Mouse (Mus musculus): ENCODE measurements at regions not wholly inside any gene's neighbourhood (a gene's known extent, or its start where the extent isn't known, plus 50 kb on each side); places are given as distances from the start of the nearest gene placed in this dataset.
"Not testable (repeated sequence)": the region's sequence is repeated elsewhere in the genome, so short reads cannot be mapped to it uniquely, and the experiment has no call there.

DNA sequence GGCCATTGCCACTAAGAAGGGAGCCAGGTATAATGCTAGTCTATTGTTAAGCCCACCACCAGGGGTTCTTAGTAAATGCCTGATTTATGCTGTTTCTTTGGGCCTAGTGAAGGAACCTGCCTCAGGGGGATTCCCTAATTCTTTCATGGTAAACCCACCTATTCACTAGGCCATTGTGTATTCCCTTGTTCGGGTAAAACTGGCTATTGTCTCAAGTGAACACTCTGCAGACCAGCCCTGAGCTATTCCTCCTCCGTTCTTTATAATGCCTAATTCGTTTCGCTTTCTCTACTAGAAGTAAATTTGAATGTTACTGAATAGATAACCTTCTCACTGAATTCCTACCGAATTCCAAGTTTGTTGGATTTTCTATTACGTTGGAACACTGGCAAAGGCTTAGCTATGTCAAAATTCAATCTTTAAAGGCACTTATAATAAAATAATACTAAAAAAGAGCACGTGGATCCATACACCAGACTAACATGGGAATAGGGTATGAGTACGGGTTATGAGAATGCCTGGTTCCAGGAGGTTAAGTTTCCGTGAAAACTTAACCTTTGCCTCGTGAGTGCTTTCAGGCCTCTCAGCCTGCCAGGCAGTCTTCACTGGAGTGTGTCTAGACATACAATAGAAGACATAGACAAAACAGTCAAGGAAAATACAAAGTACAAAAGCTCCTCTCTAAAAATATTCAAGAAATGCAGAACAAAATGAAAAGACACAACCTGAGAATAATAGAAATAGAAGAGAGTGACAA is 536.8 kb upstream of the Cntn5 start:
- not testable (repeated sequence) for ATAC-seq (replicated peaks; ENCODE audit: insufficient number of reproducible peaks, low FRiP score, low TSS enrichment, low read depth); H3K27me3 ChIP-seq (ENCODE audit: control insufficient read depth, insufficient read depth, low read length); H3K4me3 ChIP-seq (ENCODE audit: low read depth, low read length); DNase-seq (ENCODE audit: low spot score); H3K36me3 ChIP-seq (replicated peaks; ENCODE audit: control insufficient read depth, insufficient read depth, low read depth, low read length); H3K27ac ChIP-seq (replicated peaks; ENCODE audit: low read depth, low read length); H3K9ac ChIP-seq (replicated peaks; ENCODE audit: low read length); H3K9me3 ChIP-seq (replicated peaks; ENCODE audit: control insufficient read depth, low read length); H3K4me2 ChIP-seq (ENCODE audit: low read depth, low read length); H3K4me1 ChIP-seq (ENCODE audit: control insufficient read depth, insufficient read depth, low read length)
- 49% methylated on average over 10 of the region's 10 CpGs for WGBS

DNA sequence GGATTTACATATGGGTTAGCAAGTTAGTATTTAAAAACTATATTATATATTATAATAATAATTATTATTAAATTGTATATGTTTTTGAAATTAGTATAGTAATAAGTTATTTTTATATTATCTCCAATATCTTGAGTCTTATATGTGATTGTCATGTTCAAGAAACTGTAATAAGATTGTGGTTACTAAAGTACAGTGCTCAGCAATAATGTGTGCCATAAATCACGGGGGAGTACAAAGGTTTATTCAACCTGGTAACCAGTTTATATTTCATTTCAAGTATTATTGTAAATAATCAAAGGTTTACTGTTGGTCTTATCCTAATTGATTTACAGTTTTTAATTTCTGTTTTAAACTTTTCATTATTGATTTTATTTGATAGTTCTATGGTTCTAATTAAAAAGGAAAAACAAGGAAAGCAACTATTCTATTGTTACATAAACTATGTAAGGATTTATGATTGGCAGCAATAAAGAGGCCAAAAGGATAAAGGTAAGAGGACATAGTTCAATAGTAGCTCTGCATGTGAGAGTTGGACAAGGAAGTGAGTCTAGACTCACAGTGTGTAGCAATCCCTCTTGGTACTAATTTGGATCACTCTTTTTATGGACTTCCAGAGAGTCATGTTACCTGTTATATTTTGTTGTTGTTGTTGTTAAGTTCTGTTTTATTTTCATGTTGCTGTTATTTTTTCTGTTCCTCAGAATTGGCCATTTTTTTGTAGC is 532.0 kb upstream of the Cntn5 start:
- ATAC-seq (replicated peaks; ENCODE audit: insufficient number of reproducible peaks, low FRiP score, low TSS enrichment, low read depth) (no peak), DNase-seq (ENCODE audit: low spot score) (no peak)
- WGBS: 83% methylated on average over 1 of the region's 1 CpGs
- no peak overlapping the region for H3K9ac ChIP-seq (replicated peaks; ENCODE audit: low read length)
- H3K9me3 ChIP-seq (replicated peaks; ENCODE audit: control insufficient read depth, low read length): no peaks in the 10 kb centered on the region
- no peak overlapping the region for H3K4me2 ChIP-seq (ENCODE audit: low read depth, low read length)
- no peaks in the 10 kb centered on the region for H3K4me1 ChIP-seq (ENCODE audit: control insufficient read depth, insufficient read depth, low read length)
- no peak overlapping the region for H3K4me3 ChIP-seq (ENCODE audit: low read depth, low read length)
- no peaks in the 10 kb centered on the region for H3K36me3 ChIP-seq (replicated peaks; ENCODE audit: control insufficient read depth, insufficient read depth, low read depth, low read length)
- no peak overlapping the region for H3K27ac ChIP-seq (replicated peaks; ENCODE audit: low read depth, low read length)
- H3K27me3 ChIP-seq (ENCODE audit: control insufficient read depth, insufficient read depth, low read length): no peaks in the 10 kb centered on the region

DNA sequence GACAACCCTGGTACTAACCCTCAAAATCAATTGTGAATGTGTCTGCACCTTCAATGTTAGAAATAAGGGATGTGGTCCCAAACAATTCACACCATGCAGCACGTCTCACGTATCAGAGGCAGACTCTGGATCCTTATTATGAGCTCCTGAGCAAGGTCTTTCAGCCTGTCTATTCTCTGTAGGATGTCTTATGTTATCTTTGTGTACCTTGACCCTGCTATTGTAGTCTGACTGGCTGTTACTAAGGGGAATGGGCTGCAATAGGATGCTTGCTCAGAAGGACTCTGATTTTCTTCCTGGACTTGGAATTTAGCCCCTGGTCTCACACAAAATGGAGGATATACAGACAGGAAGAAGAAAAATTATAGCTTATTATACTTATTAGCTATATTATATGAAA is 531.4 kb upstream of the Cntn5 start:
- no peaks in the 10 kb centered on the region for H3K4me1 ChIP-seq (ENCODE audit: control insufficient read depth, insufficient read depth, low read length)
- DNase-seq (ENCODE audit: low spot score) (no peak), ATAC-seq (replicated peaks; ENCODE audit: insufficient number of reproducible peaks, low FRiP score, low TSS enrichment, low read depth) (no peak)
- no peak overlapping the region for H3K4me2 ChIP-seq (ENCODE audit: low read depth, low read length)
- no peaks in the 10 kb centered on the region for H3K9me3 ChIP-seq (replicated peaks; ENCODE audit: control insufficient read depth, low read length)
- H3K4me3 ChIP-seq (ENCODE audit: low read depth, low read length): no peak overlapping the region
- H3K27me3 ChIP-seq (ENCODE audit: control insufficient read depth, insufficient read depth, low read length): no peaks in the 10 kb centered on the region
- no peak overlapping the region for H3K27ac ChIP-seq (replicated peaks; ENCODE audit: low read depth, low read length)
- 84% methylated on average over 2 of the region's 2 CpGs for WGBS
- no peaks in the 10 kb centered on the region for H3K36me3 ChIP-seq (replicated peaks; ENCODE audit: control insufficient read depth, insufficient read depth, low read depth, low read length)
- no peak overlapping the region for H3K9ac ChIP-seq (replicated peaks; ENCODE audit: low read length)

DNA sequence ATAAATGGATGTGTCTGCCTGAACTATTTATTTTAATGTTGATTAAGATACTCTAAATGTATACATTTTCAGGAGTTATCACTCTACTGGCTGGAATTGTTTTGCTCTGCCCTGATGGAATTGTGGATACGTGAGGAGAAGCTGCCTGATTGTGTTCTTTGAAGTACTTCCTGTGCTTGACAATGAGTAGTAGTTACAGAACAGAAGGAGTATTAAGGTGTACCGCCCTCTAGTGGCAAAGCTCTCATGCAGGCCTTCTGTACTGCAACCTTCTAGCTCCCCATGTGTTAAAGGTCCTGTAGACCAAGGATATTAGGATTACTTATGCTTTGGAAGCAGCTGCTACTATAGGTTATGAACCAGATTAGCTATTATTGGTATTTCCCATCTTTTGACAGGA is 530.4 kb upstream of the Cntn5 start:
- H3K4me2 ChIP-seq (ENCODE audit: low read depth, low read length): no peak overlapping the region
- no peak for ATAC-seq (replicated peaks; ENCODE audit: insufficient number of reproducible peaks, low FRiP score, low TSS enrichment, low read depth)
- peak; percentile 53 for DNase-seq (ENCODE audit: low spot score)
- no peak overlapping the region for H3K9ac ChIP-seq (replicated peaks; ENCODE audit: low read length)
- WGBS: 30% methylated on average over 2 of the region's 2 CpGs
- H3K27ac ChIP-seq (replicated peaks; ENCODE audit: low read depth, low read length): no peak overlapping the region
- H3K4me1 ChIP-seq (ENCODE audit: control insufficient read depth, insufficient read depth, low read length): no peaks in the 10 kb centered on the region
- H3K4me3 ChIP-seq (ENCODE audit: low read depth, low read length): no peak overlapping the region
- H3K27me3 ChIP-seq (ENCODE audit: control insufficient read depth, insufficient read depth, low read length): no peaks in the 10 kb centered on the region
- no peaks in the 10 kb centered on the region for H3K9me3 ChIP-seq (replicated peaks; ENCODE audit: control insufficient read depth, low read length)
- H3K36me3 ChIP-seq (replicated peaks; ENCODE audit: control insufficient read depth, insufficient read depth, low read depth, low read length): no peaks in the 10 kb centered on the region

DNA sequence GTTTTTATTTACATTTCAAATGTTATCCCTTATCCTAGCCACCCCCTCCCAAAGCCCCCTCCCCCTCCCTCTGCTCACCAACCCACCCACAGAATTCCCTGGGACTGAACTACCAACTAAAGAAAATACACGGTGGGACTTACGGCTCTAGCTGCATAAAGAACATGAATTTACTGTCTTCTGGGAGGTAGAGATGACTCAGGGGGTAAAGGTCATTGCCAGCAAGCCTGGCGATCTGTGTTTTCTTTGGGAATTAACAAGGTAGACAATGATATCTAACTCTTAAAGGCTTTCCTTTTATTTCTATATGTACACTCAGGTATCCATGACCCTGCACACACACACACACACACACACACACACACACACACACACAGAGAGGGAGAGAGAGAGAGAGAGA is 521.9 kb upstream of the Cntn5 start:
- Histone ChIP-seq H3K27ac (replicated peaks; ENCODE audit: low read depth, low read length) (no peak overlapping the region), H3K4me2 (ENCODE audit: low read depth, low read length) (no peak overlapping the region), H3K9ac (replicated peaks; ENCODE audit: low read length) (no peak overlapping the region), H3K27me3 (ENCODE audit: control insufficient read depth, insufficient read depth, low read length) (no peaks in the 10 kb centered on the region), H3K4me3 (ENCODE audit: low read depth, low read length) (no peak overlapping the region), H3K36me3 (replicated peaks; ENCODE audit: control insufficient read depth, insufficient read depth, low read depth, low read length) (no peaks in the 10 kb centered on the region), H3K9me3 (replicated peaks; ENCODE audit: control insufficient read depth, low read length) (no peaks in the 10 kb centered on the region), H3K4me1 (ENCODE audit: control insufficient read depth, insufficient read depth, low read length) (no peaks in the 10 kb centered on the region)
- 58% methylated on average over 3 of the region's 3 CpGs for WGBS
- DNase-seq (ENCODE audit: low spot score) (no peak), ATAC-seq (replicated peaks; ENCODE audit: insufficient number of reproducible peaks, low FRiP score, low TSS enrichment, low read depth) (no peak)

DNA sequence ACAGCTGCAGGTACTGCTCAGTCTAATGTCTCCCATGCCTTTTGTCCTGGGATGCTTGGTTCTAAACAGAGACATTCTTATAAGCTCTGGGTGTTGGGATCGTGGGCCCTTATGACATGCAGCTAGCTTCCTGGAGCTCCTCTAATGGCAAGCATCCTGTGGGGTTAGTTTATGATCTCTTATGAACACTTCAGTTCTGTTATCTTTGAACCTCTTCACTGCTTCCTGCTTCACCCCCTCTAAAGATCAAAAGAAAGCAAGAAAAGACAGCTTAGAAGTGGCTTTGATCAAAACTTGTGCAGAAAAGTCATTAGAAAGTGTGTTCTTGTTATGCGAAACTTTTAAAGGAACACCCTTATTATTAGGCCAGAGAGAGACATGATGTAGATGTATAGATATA is 492.3 kb upstream of the Cntn5 start:
- ATAC-seq (replicated peaks; ENCODE audit: insufficient number of reproducible peaks, low FRiP score, low TSS enrichment, low read depth): no peak
- 82% methylated on average over 2 of the region's 2 CpGs for WGBS
- Histone ChIP-seq H3K4me2 (ENCODE audit: low read depth, low read length) (no peak overlapping the region), H3K4me3 (ENCODE audit: low read depth, low read length) (no peak overlapping the region), H3K9me3 (replicated peaks; ENCODE audit: control insufficient read depth, low read length) (no peaks in the 10 kb centered on the region), H3K4me1 (ENCODE audit: control insufficient read depth, insufficient read depth, low read length) (no peaks in the 10 kb centered on the region), H3K9ac (replicated peaks; ENCODE audit: low read length) (no peak overlapping the region), H3K27me3 (ENCODE audit: control insufficient read depth, insufficient read depth, low read length) (no peaks in the 10 kb centered on the region), H3K27ac (replicated peaks; ENCODE audit: low read depth, low read length) (no peak overlapping the region), H3K36me3 (replicated peaks; ENCODE audit: control insufficient read depth, insufficient read depth, low read depth, low read length) (no peaks in the 10 kb centered on the region)
- no peak for DNase-seq (ENCODE audit: low spot score)

DNA sequence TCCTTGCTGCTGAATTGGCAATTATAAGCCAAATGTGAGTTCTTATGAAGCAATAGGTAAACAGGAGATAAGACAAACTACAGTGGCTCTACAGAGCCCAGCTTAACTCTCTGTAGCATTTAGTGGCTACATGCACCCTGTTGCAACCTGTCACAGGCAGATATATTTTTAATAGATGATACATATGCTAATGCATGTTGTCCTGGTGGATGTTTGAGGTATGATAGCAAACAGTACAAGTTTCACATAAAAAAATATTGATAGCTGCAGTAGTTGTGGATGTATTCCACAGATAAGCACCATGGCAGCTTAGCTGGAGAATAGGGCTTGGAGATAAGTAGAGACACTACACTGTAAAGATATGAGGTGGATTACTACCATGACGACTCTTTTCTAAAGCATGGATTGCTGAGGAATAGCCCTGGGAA is 477.1 kb upstream of the Cntn5 start:
- Histone ChIP-seq H3K9me3 (replicated peaks; ENCODE audit: control insufficient read depth, low read length) (no peaks in the 10 kb centered on the region), H3K4me3 (ENCODE audit: low read depth, low read length) (no peak overlapping the region), H3K27ac (replicated peaks; ENCODE audit: low read depth, low read length) (no peak overlapping the region), H3K9ac (replicated peaks; ENCODE audit: low read length) (no peak overlapping the region), H3K4me2 (ENCODE audit: low read depth, low read length) (no peak overlapping the region), H3K4me1 (ENCODE audit: control insufficient read depth, insufficient read depth, low read length) (no peaks in the 10 kb centered on the region), H3K36me3 (replicated peaks; ENCODE audit: control insufficient read depth, insufficient read depth, low read depth, low read length) (no peaks in the 10 kb centered on the region), H3K27me3 (ENCODE audit: control insufficient read depth, insufficient read depth, low read length) (no peaks in the 10 kb centered on the region)
- DNase-seq (ENCODE audit: low spot score) (no peak), ATAC-seq (replicated peaks; ENCODE audit: insufficient number of reproducible peaks, low FRiP score, low TSS enrichment, low read depth) (no peak)
- 79% methylated on average over 1 of the region's 1 CpGs for WGBS

DNA sequence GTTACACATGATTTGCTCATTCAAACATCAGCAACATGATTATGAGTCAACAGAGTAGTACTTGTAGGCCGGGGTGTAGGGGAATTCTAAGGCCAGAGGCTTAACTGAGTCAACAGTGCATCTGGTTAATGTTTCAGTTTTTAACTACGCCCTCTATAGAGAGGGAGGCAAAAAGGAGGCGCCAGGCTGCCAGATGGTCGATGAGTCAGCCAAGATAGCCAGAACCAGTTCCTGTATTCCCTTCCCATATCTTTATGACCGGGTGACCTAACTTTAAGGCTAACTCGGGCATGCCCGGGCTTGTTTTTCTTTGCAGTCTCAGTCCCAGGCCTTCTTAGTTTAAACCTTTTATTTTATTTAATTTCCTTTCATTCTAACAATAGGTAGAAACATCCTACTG is 476.0 kb upstream of the Cntn5 start:
- Histone ChIP-seq H3K27ac (replicated peaks; ENCODE audit: low read depth, low read length) (no peak overlapping the region), H3K9ac (replicated peaks; ENCODE audit: low read length) (no peak overlapping the region), H3K27me3 (ENCODE audit: control insufficient read depth, insufficient read depth, low read length) (no peaks in the 10 kb centered on the region), H3K4me3 (ENCODE audit: low read depth, low read length) (no peak overlapping the region), H3K9me3 (replicated peaks; ENCODE audit: control insufficient read depth, low read length) (no peaks in the 10 kb centered on the region), H3K36me3 (replicated peaks; ENCODE audit: control insufficient read depth, insufficient read depth, low read depth, low read length) (no peaks in the 10 kb centered on the region), H3K4me2 (ENCODE audit: low read depth, low read length) (no peak overlapping the region), H3K4me1 (ENCODE audit: control insufficient read depth, insufficient read depth, low read length) (no peaks in the 10 kb centered on the region)
- 91% methylated on average over 7 of the region's 7 CpGs for WGBS
- ATAC-seq (replicated peaks; ENCODE audit: insufficient number of reproducible peaks, low FRiP score, low TSS enrichment, low read depth) (no peak), DNase-seq (ENCODE audit: low spot score) (no peak)
